Mouse (Mus musculus) heart, adult 2 months (tissue): ENCODE results near the gene Agbl3. TPM values are rescaled to one million over a fixed set of nuclear protein-coding genes. Genes with fewer than 3 reads are reported as not detected.

Experiments used
- DNase-seq, 2 experiments: peaks; one replicate each; pipeline ENCODE4 v3.0.0; 2021
- H3K27ac ChIP-seq: fragments of 200-600 bp; 2 replicates; pipeline ENCODE4 v1.8.1; 2022
- H3K27me3 ChIP-seq: fragments of 200-500 bp; 2 replicates; pipeline ENCODE4 v1.6.1; 2012; ENCODE audit warnings: mild to moderate bottlenecking, low read length, inconsistent platforms, mixed read lengths; ENCODE audit not compliant: control insufficient read depth, insufficient read depth
- H3K36me3 ChIP-seq: fragments of 200-500 bp; 2 replicates; pipeline ENCODE4 v1.6.1; 2012; ENCODE audit warnings: low read length, inconsistent platforms; ENCODE audit not compliant: control insufficient read depth, insufficient read depth
- H3K4me1 ChIP-seq: fragments of 200-500 bp; 2 replicates; pipeline ENCODE4 v1.6.1; 2011; ENCODE audit warnings: low read length; ENCODE audit not compliant: control insufficient read depth, insufficient read depth
- H3K4me3 ChIP-seq: fragments of 200-600 bp; 2 replicates; pipeline ENCODE4 v1.8.1; 2022
- H3K79me2 ChIP-seq: fragments of 200-500 bp; replicated peaks from 2 replicates; pipeline ENCODE4 v1.6.1; 2012; ENCODE audit warnings: mild to moderate bottlenecking, inconsistent platforms, low read length, moderate library complexity, mixed read lengths; ENCODE audit not compliant: control insufficient read depth, insufficient read depth
- H3K9ac ChIP-seq: fragments of 200-500 bp; 2 replicates; pipeline ENCODE4 v1.6.1; 2012; ENCODE audit warnings: low read depth, mild to moderate bottlenecking, control low read depth, inconsistent platforms, low read length, mixed read lengths
- CTCF ChIP-seq: fragments of 200-600 bp; IDR thresholded peaks from 2 replicates; pipeline ENCODE4 v1.8.1; 2022; ENCODE audit warnings: antibody characterized with exemption, mild to moderate bottlenecking, moderate library complexity
- EP300 ChIP-seq: fragments of 200-500 bp; IDR thresholded peaks from 2 replicates; pipeline ENCODE4 v1.6.1; 2011; ENCODE audit warnings: low read depth, low read length, control low read depth; ENCODE audit not compliant: insufficient read depth
- POLR2A ChIP-seq: fragments of 200-500 bp; IDR thresholded peaks from 2 replicates; pipeline ENCODE4 v1.6.1; 2011; ENCODE audit warnings: mild to moderate bottlenecking, low read depth, low read length, control low read depth; ENCODE audit not compliant: insufficient read depth
- WGBS: fragments of 180-500 bp; shearing (Covaris S2); methylation state at CpG from one replicate; pipeline ENCODE4 v1.1.7; 2018; 5-methylcytosine and 5-hydroxymethylcytosine counted together
- intact Hi-C: fragments of 180-260 bp; cut with DNase I; formaldehyde crosslinking; loops from one replicate; pipeline ENCODE4 v1.15.1; 2025
- polyA plus RNA-seq: library from polyadenylated mRNA; depleted of rRNA; stranded (reverse); fragments of >200 nt; gene quantifications from 2 replicates; pipeline ENCODE4 v1.2.3, GENCODE M21; 2012
- total RNA-seq, 2 experiments: library from RNA; stranded (reverse); gene quantifications; 2 replicates each; pipeline ENCODE4 v1.2.3; 2021

Agbl3 gene
- total and polyA plus RNA-seq, 3 experiments = 2.5 to 3.7 (median 2.6) TPM

DNA sequence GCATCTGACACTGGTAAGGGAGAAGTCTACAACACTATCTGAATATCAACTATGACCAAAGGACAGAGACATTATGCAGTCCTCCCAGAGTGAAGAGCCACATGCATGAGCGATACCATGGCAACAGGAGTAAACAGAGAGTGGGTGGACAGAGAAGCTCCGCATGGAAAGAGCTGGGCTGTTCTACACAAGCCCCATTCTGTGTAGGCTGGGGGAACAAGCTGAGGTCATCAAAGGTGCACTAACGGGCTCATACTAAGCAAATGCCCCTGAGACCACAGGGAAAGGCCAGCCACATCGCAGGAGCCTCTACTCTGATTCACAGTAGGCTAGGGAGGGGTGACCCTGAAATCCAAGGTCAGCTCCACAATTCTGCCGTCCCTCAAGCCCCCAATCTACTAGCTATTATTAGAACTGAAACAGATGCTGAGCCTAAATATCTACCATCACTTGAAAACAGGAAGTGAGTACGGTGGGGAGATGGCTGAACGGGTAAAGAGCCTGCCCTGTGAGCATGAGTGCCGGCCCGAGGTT is 121.7 kb downstream of the Agbl3 start:
- WGBS = 24% methylated on average over 9 of the region's 9 CpGs
- H3K9ac ChIP-seq = no peak overlapping the region

GRCm38 (mm10) chr6:34902578-34902977 is 122.3 kb downstream of the Agbl3 start:
- H3K36me3 ChIP-seq = no peaks in the 10 kb centered on the region; the same call in 1 of the 2 replicates
- H3K27ac ChIP-seq = no peak overlapping the region

More for the DNA sequence above, 121.7 kb downstream of the Agbl3 start:
- no peak overlapping the region for H3K27ac ChIP-seq
- TF ChIP-seq POLR2A (no peak), CTCF (no peak), EP300 (no peak)
- no peaks in the 10 kb centered on the region for H3K36me3 ChIP-seq
- H3K79me2 ChIP-seq = no peaks in the 10 kb centered on the region
- peaks cover 3% of the 10 kb centered on the region for H3K4me1 ChIP-seq
- DNase-seq = peak in 1 of 2 experiments; percentile 9
- no peaks in the 10 kb centered on the region for H3K27me3 ChIP-seq
- H3K4me3 ChIP-seq = no peak overlapping the region
- intact Hi-C loops = no loop called here

GRCm38 (mm10) chr6:34903441-34903840 is 123.2 kb downstream of the Agbl3 start:
- H3K27me3 ChIP-seq = no peaks in the 10 kb centered on the region
- no peak for TF ChIP-seq EP300
- TF ChIP-seq CTCF = no peak
- no peak for TF ChIP-seq POLR2A
- H3K4me1 ChIP-seq = peaks cover 6% of the 10 kb centered on the region
- no peak overlapping the region for H3K9ac ChIP-seq
- no peak overlapping the region for H3K27ac ChIP-seq
- no peaks in the 10 kb centered on the region for H3K79me2 ChIP-seq
- WGBS = 77% methylated on average over 5 of the region's 5 CpGs
- intact Hi-C loops = no loop called here
- H3K36me3 ChIP-seq = no peaks in the 10 kb centered on the region; the same call in 1 of the 2 replicates
- no peak for DNase-seq
- no peak overlapping the region for H3K4me3 ChIP-seq

More at GRCm38 (mm10) chr6:34902578-34902977, 122.3 kb downstream of the Agbl3 start:
- no peaks in the 10 kb centered on the region for H3K79me2 ChIP-seq
- no peaks in the 10 kb centered on the region for H3K27me3 ChIP-seq
- TF ChIP-seq CTCF (no peak), POLR2A (no peak), EP300 (no peak)
- H3K4me1 ChIP-seq = peaks cover 4% of the 10 kb centered on the region
- H3K4me3 ChIP-seq = no peak overlapping the region
- intact Hi-C loops = no loop called here
- WGBS = 84% methylated on average over 7 of the region's 7 CpGs
- no peak for DNase-seq
- no peak overlapping the region for H3K9ac ChIP-seq

DNA sequence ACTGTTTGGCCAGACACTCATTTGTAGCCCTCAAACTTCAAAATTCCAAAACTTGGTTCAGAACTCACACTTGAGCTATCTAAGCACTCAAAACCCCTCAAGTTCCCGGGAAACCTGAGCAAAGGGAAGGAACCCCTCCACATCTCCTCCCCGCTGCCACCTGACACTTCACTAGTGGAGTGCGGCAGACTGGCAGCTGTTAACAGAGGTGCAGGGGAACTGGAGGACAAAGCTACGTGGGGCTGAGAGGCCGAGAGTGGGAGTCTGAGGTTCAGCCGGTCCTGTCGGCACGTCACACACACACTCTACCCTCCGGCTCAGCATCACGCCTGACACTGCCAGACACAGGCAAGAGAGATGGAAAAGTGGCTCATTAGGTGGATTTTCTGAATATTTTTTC is 123.6 kb downstream of the Agbl3 start:
- 84% methylated on average over 10 of the region's 10 CpGs for WGBS
- peaks cover 6% of the 10 kb centered on the region for H3K4me1 ChIP-seq
- no peaks in the 10 kb centered on the region for H3K79me2 ChIP-seq
- H3K9ac ChIP-seq = no peak overlapping the region
- no peak for DNase-seq
- H3K4me3 ChIP-seq = no peak overlapping the region
- TF ChIP-seq CTCF (no peak), EP300 (no peak), POLR2A (no peak)
- intact Hi-C loops = no loop called here
- H3K27me3 ChIP-seq = no peaks in the 10 kb centered on the region
- no peaks in the 10 kb centered on the region; the same call in 1 of the 2 replicates for H3K36me3 ChIP-seq
- no peak overlapping the region for H3K27ac ChIP-seq

DNA sequence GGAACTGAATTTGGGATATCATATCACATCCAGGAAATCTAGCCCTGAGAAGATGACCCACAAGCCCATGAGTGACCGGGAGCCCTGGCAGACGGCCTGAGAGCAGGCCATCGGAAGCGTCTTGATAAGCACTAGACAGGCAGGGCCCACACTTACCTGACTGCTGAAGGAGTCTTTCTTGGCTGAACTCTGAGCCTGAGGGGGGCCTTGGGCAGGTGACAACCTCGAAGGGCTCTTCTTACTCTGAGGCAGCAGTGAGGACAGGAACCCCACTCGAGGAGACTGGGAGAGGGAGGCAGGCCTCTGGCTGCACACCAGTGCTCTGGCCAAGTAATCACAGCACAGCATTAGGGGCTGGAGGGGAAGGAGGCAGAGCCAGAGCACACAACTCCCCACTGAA is 124.1 kb downstream of the Agbl3 start:
- TF ChIP-seq EP300 (no peak), CTCF (no peak), POLR2A (no peak)
- H3K9ac ChIP-seq = no peak overlapping the region
- H3K36me3 ChIP-seq = no peaks in the 10 kb centered on the region; the same call in 1 of the 2 replicates
- WGBS = 49% methylated on average over 6 of the region's 6 CpGs
- intact Hi-C loops = no loop called here
- H3K27ac ChIP-seq = no peak overlapping the region
- H3K79me2 ChIP-seq = no peaks in the 10 kb centered on the region
- no peak for DNase-seq
- H3K4me3 ChIP-seq = no peak overlapping the region
- H3K4me1 ChIP-seq = peaks cover 6% of the 10 kb centered on the region
- no peaks in the 10 kb centered on the region for H3K27me3 ChIP-seq

GRCm38 (mm10) chr6:34906125-34906524 is 125.9 kb downstream of the Agbl3 start:
- H3K36me3 ChIP-seq = no peaks in the 10 kb centered on the region; the same call in 1 of the 2 replicates
- no peak for DNase-seq
- WGBS = 74% methylated on average over 2 of the region's 2 CpGs
- no peaks in the 10 kb centered on the region for H3K27me3 ChIP-seq
- TF ChIP-seq EP300 = no peak
- TF ChIP-seq CTCF = 0 out of 2 replicates have a peak, but pooled peaks have one; percentile 15
- no peak overlapping the region for H3K4me3 ChIP-seq
- H3K9ac ChIP-seq = no peak overlapping the region
- intact Hi-C loops = loop anchor here (2.0 kb wide), 1 partner anchor 27 kb away; the partner anchor contains the start of gene Cyren
- H3K27ac ChIP-seq = no peak overlapping the region
- peaks cover 8% of the 10 kb centered on the region for H3K4me1 ChIP-seq
- no peaks in the 10 kb centered on the region for H3K79me2 ChIP-seq
